Mouse (Mus musculus): ENCODE data around the gene Braf.

The Braf gene

GRCm38 (mm10) chr6:39554888-39555647 is 170.2 kb downstream of the Braf start:
- DNase-seq: peak; percentile 91
